Mouse (Mus musculus) lung, postnatal 0 days (tissue): Measurements from ENCODE around the gene Prr23a2. TPM values are rescaled to one million over a fixed set of nuclear protein-coding genes. Genes with fewer than 3 reads are reported as not detected.

Experiments used
- ATAC-seq: fragments of 200-750 bp; cut with Nextera tagmentation; 2 replicates; pipeline ENCODE4 v1.8.0; 2017; ENCODE audit warnings: moderate library complexity
- DNase-seq: peaks from one replicate; pipeline ENCODE4 v3.0.0-alpha.2; 2016; ENCODE audit warnings: low spot score
- H3K27ac ChIP-seq: fragments of 300-500 bp; sonication (generic); 2 replicates; pipeline ENCODE4 v1.5.1; 2014; ENCODE audit warnings: antibody characterized with exemption, mild to moderate bottlenecking, low read length, mixed read lengths
- H3K27me3 ChIP-seq: fragments of 300-500 bp; sonication (generic); replicated peaks from 2 replicates; pipeline ENCODE4 v1.6.1; 2014; ENCODE audit warnings: low read length, mixed read lengths; ENCODE audit not compliant: insufficient read depth
- H3K36me3 ChIP-seq: fragments of 300-500 bp; sonication (generic); 2 replicates; pipeline ENCODE4 v1.6.1; 2014; ENCODE audit warnings: low read length, mixed read lengths; ENCODE audit not compliant: insufficient read depth
- H3K4me1 ChIP-seq: fragments of 300-500 bp; sonication (generic); 2 replicates; pipeline ENCODE4 v1.6.1; 2014; ENCODE audit warnings: antibody characterized with exemption, low read depth, low read length, mixed read lengths; ENCODE audit not compliant: insufficient read depth
- H3K4me2 ChIP-seq: fragments of 300-500 bp; sonication (generic); replicated peaks from 2 replicates; pipeline ENCODE4 v1.6.1; 2014; ENCODE audit warnings: low read depth, mild to moderate bottlenecking, low read length, moderate library complexity, mixed read lengths
- H3K4me3 ChIP-seq: fragments of 300-500 bp; sonication (generic); 2 replicates; pipeline ENCODE4 v1.5.1; 2014; ENCODE audit warnings: low read depth, low read length
- H3K9ac ChIP-seq: fragments of 300-500 bp; sonication (generic); replicated peaks from 2 replicates; pipeline ENCODE4 v1.6.1; 2014; ENCODE audit warnings: low read depth, mild to moderate bottlenecking
- H3K9me3 ChIP-seq: fragments of 300-500 bp; sonication (generic); 2 replicates; pipeline ENCODE4 v1.6.1; 2016; ENCODE audit warnings: low read length, mixed read lengths
- CTCF ChIP-seq: IDR thresholded peaks from 2 replicates; pipeline ENCODE4 v1.5.1; 2016; ENCODE audit warnings: antibody characterized with exemption, mild to moderate bottlenecking
- EP300 ChIP-seq: IDR thresholded peaks from 2 replicates; pipeline ENCODE4 v1.6.1; 2016; ENCODE audit warnings: antibody characterized with exemption, mild to moderate bottlenecking, control low read depth
- WGBS: fragments of 180-500 bp; shearing (Covaris S2); extraction: QIAGEN DNeasy Blood & Tissue Kit; methylation state at CpG from one replicate; pipeline ENCODE4 v1.1.7; 2014; 5-methylcytosine and 5-hydroxymethylcytosine counted together
- polyA plus RNA-seq: library from polyadenylated mRNA; unstranded; fragments of >200 nt; fragmentation: Nextera tagmentation; extraction: Ambion mirVana; gene quantifications from 2 replicates; pipeline ENCODE4 v1.2.1, GENCODE M21; 2015

Gene Prr23a2
- polyA plus RNA-seq, 1 experiment from 2014 or later: not detected

GRCm38 (mm10) chr9:98864571-98864970 lies 8.3 kb downstream of the Prr23a2 start, which contains the start of gene Prr23a3:
Prr23a3 (plus strand) TSS chr9:98864767.
- Histone ChIP-seq H3K36me3 (no peaks in the 10 kb centered on the region), H3K27ac (no peak within 1 kb of the TSS), H3K9ac (no peak within 1 kb of the TSS), H3K9me3 (no peaks in the 10 kb centered on the region), H3K27me3 (no peaks in the 10 kb centered on the region), H3K4me2 (no peak within 1 kb of the TSS), H3K4me1 (no peaks in the 10 kb centered on the region), H3K4me3 (no peak within 1 kb of the TSS)
- TF ChIP-seq EP300 (no peak), CTCF (no peak)
- ATAC-seq: no peak
- WGBS: 53% methylated on average over 22 of the region's 22 CpGs
- no peak for DNase-seq

- Histone ChIP-seq H3K27ac (no peak overlapping the region), H3K9ac (no peak overlapping the region), H3K4me1 (no peaks in the 10 kb centered on the region), H3K9me3 (peaks cover 4% of the 10 kb centered on the region; the same call in 1 of the 2 replicates), H3K27me3 (no peaks in the 10 kb centered on the region), H3K4me2 (no peak overlapping the region), H3K4me3 (no peak overlapping the region), H3K36me3 (no peaks in the 10 kb centered on the region)
- no peak for DNase-seq
- 77% methylated on average over 1 of the region's 1 CpGs for WGBS
- no peak for ATAC-seq
- TF ChIP-seq EP300: no peak
- no peak for TF ChIP-seq CTCF
These were observed 45.2 kb downstream of the Prr23a2 start for GRCm38 (mm10) chr9:98901486-98901885.

- TF ChIP-seq EP300 (no peak), CTCF (no peak)
- WGBS: 90% methylated on average over 2 of the region's 2 CpGs
- Histone ChIP-seq H3K27ac (no peak within 1 kb of the TSS), H3K9me3 (no peaks in the 10 kb centered on the region), H3K4me3 (no peak within 1 kb of the TSS), H3K27me3 (no peaks in the 10 kb centered on the region), H3K36me3 (no peaks in the 10 kb centered on the region), H3K4me2 (no peak within 1 kb of the TSS), H3K4me1 (no peaks in the 10 kb centered on the region), H3K9ac (no peak within 1 kb of the TSS)
- ATAC-seq (no peak), DNase-seq (no peak)
These were observed 46.5 kb downstream of the Prr23a2 start, which contains the start of gene 7420426K07Rik for GRCm38 (mm10) chr9:98902819-98903218. 7420426K07Rik (plus strand) TSS chr9:98903119.

Other genes with a start within 250 kb of the Prr23a2 start
- gene Prr23a1, start 14.0 kb upstream of the Prr23a2 start, polyA plus RNA-seq: not detected in 2 replicates
- gene Prr23a3, start 8.3 kb downstream of the Prr23a2 start, polyA plus RNA-seq: not detected in 2 replicates
- not detected in 2 replicates for gene 7420426K07Rik, start 46.6 kb downstream of the Prr23a2 start, polyA plus RNA-seq
- not detected in 2 replicates for gene Foxl2, start 98.8 kb downstream of the Prr23a2 start, polyA plus RNA-seq
- gene Faim, start 129.9 kb downstream of the Prr23a2 start, polyA plus RNA-seq: 35.3 and 38.4 TPM in 2 replicates
- gene Gm1123, start 179.2 kb downstream of the Prr23a2 start, polyA plus RNA-seq: 0.12 TPM in 1 of 2 replicates, not detected in the other